Mouse (Mus musculus) kidney, postnatal 4 days (tissue): ENCODE results near the gene Gm4744.
"Not testable (repeated sequence)": the region's sequence is repeated elsewhere in the genome, so short reads cannot be mapped to it uniquely, and the experiment has no call there.

Experiments used
- DNase-seq, 2 experiments: peaks; one replicate each; pipeline ENCODE4 v3.0.0; 2021; ENCODE audit warnings: mixed read lengths in 2 of 2

Gm4744 gene

GRCm38 (mm10) chr6:40951770-40952169 is at the start of gene Gm4744:
Gene Gm4744 (minus strand): TSS chr6:40951870.
- no peak for DNase-seq

GRCm38 (mm10) chr6:40999379-40999778 is 47.7 kb upstream of the Gm4744 start, which contains the start of gene Gm2663:
Gene Gm2663 (minus strand): TSS chr6:40999479.
- DNase-seq: not testable (repeated sequence)

DNA sequence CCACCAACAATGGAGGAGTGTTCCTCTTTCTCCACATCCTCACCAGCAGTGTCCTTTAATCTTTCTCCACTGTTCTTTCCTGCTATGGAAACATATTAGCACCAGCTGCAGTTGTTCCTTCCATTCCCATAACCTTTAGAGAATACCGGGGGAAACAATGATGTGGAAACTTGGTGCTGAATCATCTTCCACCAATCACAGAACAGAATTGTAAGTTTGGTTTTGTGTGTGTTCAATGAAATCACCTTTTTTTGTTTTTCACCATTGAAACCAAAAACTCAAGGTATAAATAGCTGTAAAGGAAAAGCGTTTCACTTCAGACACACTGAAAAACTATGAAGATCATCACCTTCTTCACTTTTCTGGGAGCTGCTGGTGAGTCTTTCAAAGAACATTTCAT is 12.8 kb upstream of the Gm4744 start, which contains the start of gene 1810009J06Rik:
TSS of gene 1810009J06Rik (plus strand) at position 301 of the 400 bp plus-strand sequence.
- DNase-seq: not testable (repeated sequence)

DNA sequence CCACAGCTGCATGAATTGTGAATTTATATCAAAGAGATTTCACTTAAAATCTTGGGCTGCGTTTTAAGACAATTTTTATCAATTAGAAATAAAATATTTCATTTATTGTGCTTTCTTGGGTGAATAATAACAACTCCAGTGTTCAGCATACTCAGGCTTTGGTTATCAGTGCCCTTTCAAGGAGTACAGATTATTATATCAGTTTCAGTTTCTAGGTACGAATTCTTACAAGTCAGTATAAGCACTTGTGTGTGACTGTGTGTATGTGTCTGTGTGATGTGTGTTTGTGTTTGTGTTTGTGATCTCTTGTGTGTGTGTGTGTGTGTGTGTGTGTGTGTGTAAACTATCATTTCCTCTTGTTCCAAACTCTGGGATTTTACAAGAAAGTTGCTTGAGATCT is 2.0 kb upstream of the Gm4744 start:
- no peak for DNase-seq

DNA sequence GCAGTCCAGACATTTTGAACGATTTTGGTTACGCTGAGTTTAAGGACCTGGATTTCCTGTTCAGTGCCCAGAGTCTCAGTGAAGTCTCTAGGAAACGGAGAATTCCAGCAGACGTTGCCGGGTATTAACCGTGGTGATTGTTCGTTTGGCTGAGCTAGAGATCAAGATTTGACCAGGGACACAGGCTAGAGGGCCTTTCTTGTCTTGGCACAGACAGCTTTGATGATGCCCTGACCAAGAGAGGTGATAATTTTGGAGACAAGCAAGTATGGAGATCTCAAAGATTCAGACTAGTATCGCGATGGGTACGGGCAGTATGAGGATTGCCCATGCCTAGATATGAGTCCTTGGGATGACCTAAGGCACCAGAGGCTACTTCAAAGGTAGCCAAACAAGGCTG is 11.2 kb downstream of the Gm4744 start, which contains the start of gene 1700074P13Rik:
TSS of gene 1700074P13Rik (minus strand) at position 101 of the 400 bp plus-strand sequence.
- DNase-seq: no peak

DNA sequence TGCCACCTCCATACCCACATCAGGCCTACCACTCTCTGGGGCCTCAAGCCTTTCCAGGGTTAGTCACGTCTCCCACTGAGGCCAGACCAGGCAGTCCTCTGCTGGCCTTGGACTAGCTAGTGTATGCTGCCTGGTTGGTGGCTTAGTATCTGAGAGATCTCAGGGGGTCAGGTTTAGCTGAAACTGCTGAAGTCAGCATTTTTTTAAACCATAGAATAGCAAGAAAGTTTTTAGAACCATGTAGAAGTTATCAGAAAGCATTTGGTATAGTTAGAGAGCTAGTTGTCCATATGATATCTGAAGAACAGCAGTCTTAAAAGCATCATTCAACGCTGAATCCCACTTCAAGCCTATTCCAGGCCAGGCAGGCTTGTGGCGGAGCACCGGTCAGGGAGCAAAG is 31.7 kb downstream of the Gm4744 start:
- DNase-seq: no peak

DNA sequence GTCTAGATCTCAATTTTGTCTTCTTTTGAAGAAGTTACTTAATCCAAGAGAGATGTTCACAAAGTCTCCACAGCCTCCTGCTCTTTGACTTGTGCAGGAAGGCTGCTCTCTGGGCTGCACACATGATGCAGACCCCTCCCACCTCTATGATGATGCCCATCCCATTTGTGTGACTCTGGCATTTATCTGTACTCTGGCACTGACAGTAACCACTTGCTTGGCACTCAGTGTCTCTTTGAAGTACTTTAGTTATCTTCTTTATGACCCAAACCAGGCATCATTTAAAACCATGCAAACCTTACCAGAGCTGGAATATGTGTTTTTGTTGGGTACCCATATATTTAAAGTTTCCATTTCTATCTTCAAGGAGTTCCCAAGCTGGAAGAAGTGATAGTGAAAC is 51.4 kb downstream of the Gm4744 start, which contains the start of gene Prss58:
TSS of gene Prss58 (minus strand) at position 101 of the 400 bp plus-strand sequence.
- DNase-seq: no peak
